Mouse (Mus musculus) E14TG2a.4 (cell line): Measurements from ENCODE around the gene Ubap2l.
A peak's percentile ranks its signal among the peaks of the same experiment; 100 is the strongest.

Experiments used
- H3K27me3 ChIP-seq: 2 replicates; pipeline ENCODE4 v1.6.1; 2014; ENCODE audit warnings: low read length, control low read depth; ENCODE audit not compliant: insufficient read depth
- H3K36me3 ChIP-seq: 2 replicates; pipeline ENCODE4 v1.6.1; 2014; ENCODE audit warnings: low read length, control low read depth; ENCODE audit not compliant: insufficient read depth
- H3K4me1 ChIP-seq: replicated peaks from 2 replicates; pipeline ENCODE4 v1.6.1; 2014; ENCODE audit warnings: low read depth, low read length, control low read depth
- H3K4me3 ChIP-seq: replicated peaks from 2 replicates; pipeline ENCODE4 v1.5.1; 2014; ENCODE audit warnings: mild to moderate bottlenecking, low read length
- H3K9me3 ChIP-seq: 2 replicates; pipeline ENCODE4 v1.6.1; 2014; ENCODE audit warnings: low read length, control low read depth
- CTCF ChIP-seq: conservative IDR thresholded peaks from 2 replicates; pipeline ENCODE4 v1.5.1; 2014; ENCODE audit warnings: low read length
- NANOG ChIP-seq: IDR thresholded peaks from 2 replicates; pipeline ENCODE4 v1.6.1; 2014; ENCODE audit warnings: borderline replicate concordance, low read length, mixed read lengths
- POU5F1 ChIP-seq: IDR thresholded peaks from 2 replicates; pipeline ENCODE4 v1.6.1; 2014; ENCODE audit warnings: low read length, borderline replicate concordance

Gene Ubap2l

DNA sequence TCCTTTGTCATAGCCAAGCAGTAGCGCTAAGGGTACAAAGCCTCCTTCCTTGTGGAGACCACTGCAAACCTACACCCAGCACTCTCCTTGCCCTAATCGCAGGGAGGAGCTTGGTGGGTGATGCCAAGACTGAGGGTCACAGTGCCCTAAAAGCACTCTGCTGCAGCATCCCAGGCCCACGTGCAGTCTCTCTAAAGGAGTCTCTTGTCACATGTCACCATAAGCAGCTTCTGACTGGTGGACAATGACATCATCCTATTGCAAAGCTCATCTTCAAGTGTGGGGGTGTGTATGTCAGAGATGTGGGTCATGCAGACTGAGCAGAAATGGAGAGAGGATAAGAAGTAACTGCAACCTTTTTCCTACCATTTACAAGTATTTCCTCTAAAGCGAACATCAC, 93.0 kb downstream of the Ubap2l start:
- Histone ChIP-seq H3K4me1 (peaks cover 85% of the 10 kb centered on the region), H3K27me3 (peaks cover 24% of the 10 kb centered on the region), H3K36me3 (peaks cover 38% of the 10 kb centered on the region), H3K4me3 (0 out of 2 replicates have a peak overlapping the region, but pooled peaks have one; percentile 90), H3K9me3 (no peaks in the 10 kb centered on the region)
- TF ChIP-seq NANOG (no peak), CTCF (no peak), POU5F1 (no peak)

- peaks cover 54% of the 10 kb centered on the region for H3K36me3 ChIP-seq
- H3K4me3 ChIP-seq: no peak overlapping the region
- TF ChIP-seq CTCF: no peak
- TF ChIP-seq POU5F1: no peak
- TF ChIP-seq NANOG: no peak
- H3K9me3 ChIP-seq: no peaks in the 10 kb centered on the region
- H3K4me1 ChIP-seq: peaks cover 86% of the 10 kb centered on the region
- H3K27me3 ChIP-seq: peaks cover 24% of the 10 kb centered on the region
Measured at GRCm38 (mm10) chr3:89957880-89958279, 94.5 kb downstream of the Ubap2l start.

GRCm38 (mm10) chr3:89956177-89956971, 96.1 kb downstream of the Ubap2l start:
- peaks cover 77% of the 10 kb centered on the region for H3K4me1 ChIP-seq
- TF ChIP-seq CTCF: no peak
- TF ChIP-seq NANOG: peak; percentile 7; the same call in 1 of the 2 replicates

GRCm38 (mm10) chr3:89953420-89953819, 99.0 kb downstream of the Ubap2l start:
- H3K27me3 ChIP-seq: no peaks in the 10 kb centered on the region
- H3K9me3 ChIP-seq: no peaks in the 10 kb centered on the region
- H3K4me3 ChIP-seq: no peak overlapping the region
- peak; percentile 80 for TF ChIP-seq CTCF
- TF ChIP-seq POU5F1: no peak
- H3K4me1 ChIP-seq: peaks cover 71% of the 10 kb centered on the region
- H3K36me3 ChIP-seq: peaks cover 94% of the 10 kb centered on the region

More at GRCm38 (mm10) chr3:89956177-89956971, 96.1 kb downstream of the Ubap2l start:
- Histone ChIP-seq H3K9me3 (no peaks in the 10 kb centered on the region), H3K36me3 (peaks cover 69% of the 10 kb centered on the region), H3K27me3 (peaks cover 16% of the 10 kb centered on the region), H3K4me3 (peak overlapping the region; percentile 29; the same call in 1 of the 2 replicates)
